17 mouse cellular contexts compared by ENCODE assay signal in the genomic region with DNA sequence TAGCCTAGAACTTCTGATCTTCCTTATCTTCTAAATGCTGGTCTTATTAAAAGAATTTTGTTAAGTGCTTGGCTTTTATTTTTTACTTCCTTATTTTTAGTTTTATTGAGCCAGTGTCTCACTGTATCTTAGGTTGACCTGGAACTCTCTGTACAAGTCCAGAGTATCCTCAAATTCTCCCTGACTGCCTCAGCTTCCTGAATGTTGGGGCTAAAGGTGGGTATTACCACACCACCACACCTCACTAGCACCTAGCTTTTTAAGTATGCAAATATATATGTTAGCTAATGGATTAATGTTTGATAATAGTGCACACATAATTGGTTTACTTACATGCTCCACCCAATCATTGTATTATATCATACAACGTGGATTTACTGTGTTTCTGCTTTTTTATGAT. TPM values are rescaled to one million over a fixed set of nuclear protein-coding genes. Genes with fewer than 3 reads are reported as not detected.
"Had no signal": no experiment of that assay in that cellular context is flagged by ENCODE, and none has a peak within 500 bp of the region (broad histone marks: within the 10 kb centered on the region; RNA-seq: fewer than 3 reads in every experiment).

No protein-coding gene starts in this region.

- DNase-seq: lung, adult 2 months; lung, postnatal 14 days; right cerebral cortex, postnatal 14 days; thymus, adult 18-20 months; thymus, postnatal 25 days; thymus, postnatal 4 days had no signal

- H3K9me3 ChIP-seq: lung, embryonic 15.5 days; midbrain, embryonic 13.5 days; midbrain, embryonic 15.5 days; neural tube, embryonic 13.5 days; neural tube, embryonic 15.5 days had no signal

- H3K36me3 ChIP-seq: lung, embryonic 15.5 days; midbrain, embryonic 13.5 days; midbrain, embryonic 15.5 days; neural tube, embryonic 13.5 days; neural tube, embryonic 15.5 days had no signal

- ATAC-seq: midbrain, embryonic 13.5 days; midbrain, embryonic 15.5 days had no signal

- H3K4me3 ChIP-seq: lung, embryonic 15.5 days; megakaryocyte, embryonic 14.5 days; midbrain, embryonic 13.5 days; midbrain, embryonic 15.5 days; myocyte; neural tube, embryonic 13.5 days; neural tube, embryonic 15.5 days had no signal

- H3K9ac ChIP-seq: liver, embryonic 14.5 days; lung, embryonic 15.5 days; midbrain, embryonic 13.5 days; midbrain, embryonic 15.5 days; neural tube, embryonic 13.5 days; neural tube, embryonic 15.5 days had no signal

- H3K27ac ChIP-seq: liver, embryonic 14.5 days; lung, embryonic 15.5 days; macrophage; midbrain, embryonic 13.5 days; midbrain, embryonic 15.5 days; neural tube, embryonic 13.5 days; neural tube, embryonic 15.5 days had no signal

- H3K27me3 ChIP-seq: lung, embryonic 15.5 days; midbrain, embryonic 13.5 days; midbrain, embryonic 15.5 days; neural tube, embryonic 13.5 days; neural tube, embryonic 15.5 days had no signal

- H3K4me1 ChIP-seq: megakaryocyte, embryonic 14.5 days; midbrain, embryonic 13.5 days; midbrain, embryonic 15.5 days; neural tube, embryonic 13.5 days; neural tube, embryonic 15.5 days had no signal

- H3K4me2 ChIP-seq: liver, embryonic 11.5 days; lung, embryonic 15.5 days; midbrain, embryonic 11.5 days; midbrain, embryonic 13.5 days; midbrain, embryonic 15.5 days; neural tube, embryonic 13.5 days; neural tube, embryonic 15.5 days had no signal

RNA-seq across cellular contexts. Expression of a gene that starts 59.6 kb away (rescaled TPM):
- polyA plus RNA-seq: liver, embryonic 11.5 days had no signal
